8 mouse cellular contexts compared by ENCODE assay signal in genomic region chr16:18876442-18877308, GRCm38 (mm10). TPM values are rescaled to one million over a fixed set of nuclear protein-coding genes. Genes with fewer than 3 reads are reported as not detected.
A peak's percentile ranks its signal among the peaks of the same experiment; 100 is the strongest.
DNase-seq lines count a peak whose midpoint lies in the region; ATAC-seq and TF ChIP-seq lines count a peak whose summit lies in the region.

Gene Mrpl40, minus strand, starts transcription at chr16:18876862.
Gene Hira, plus strand, starts transcription at chr16:18877037.

- DNase-seq in gastrocnemius, postnatal 10 days = peak; percentile 94
- peak; percentile 94 for DNase-seq in induced T-regulatory cell, adult 2 months (ENCODE audit: low read depth)
- peak; percentile 88 to 93 for DNase-seq in left cerebral cortex, adult 9 months (ENCODE audit: low spot score in 2 of 2)
- peak; percentile 89 for DNase-seq in right cerebral cortex, postnatal 14 days
- peak; percentile 95 for DNase-seq in urinary bladder, postnatal 36 days (ENCODE audit: low spot score in 2 of 2)

- H3K4me3 ChIP-seq in cortical plate, adult 2 months (ENCODE audit: insufficient read depth, low read length) = peak within 1 kb of the TSS; percentile 98

- peak; percentile 75 for ATAC-seq in activated CD4-positive, CD25-positive, alpha-beta regulatory T cell, adult 4 months
- ATAC-seq in megakaryocyte progenitor cell, adult 5-6 weeks (replicated peaks; ENCODE audit: poor library complexity) = peak; percentile 78

- H3K27ac ChIP-seq in cortical plate, adult 2 months (ENCODE audit: insufficient read depth, low read length) = peak within 1 kb of the TSS; percentile 98

- TF ChIP-seq CTCF in cortical plate, adult 2 months (IDR thresholded peaks at IDR 0.05; ENCODE audit: extremely low read depth, insufficient read depth, low read length) = no peak

- TF ChIP-seq POLR2A in cortical plate, adult 2 months (IDR thresholded peaks at IDR 0.05; ENCODE audit: extremely low read depth, insufficient read depth, low read length) = peak; percentile 81

- no peaks in the 10 kb centered on the region; the same call in 1 of the 2 replicates for H3K4me1 ChIP-seq in cortical plate, adult 2 months (ENCODE audit: control insufficient read depth, insufficient read depth, low read length)

RNA-seq across cellular contexts. Expression of gene Mrpl40, which starts in this region (rescaled TPM):
- 10 to 100 TPM; 87.6 to 94.5 TPM for polyA plus RNA-seq in activated CD4-positive, CD25-positive, alpha-beta regulatory T cell, adult 4 months (2017; shearing (Covaris generic))
- 24.7 and 26.6 TPM in 2 replicates for polyA plus RNA-seq in cortical plate, adult 2 months (2012; rRNA removed)
- 10 to 100 TPM; 48.0 to 48.8 TPM for total RNA-seq in gastrocnemius, postnatal 10 days (2021)
- total RNA-seq in megakaryocyte progenitor cell, adult 5-6 weeks (2015) = 93.4 and 121 TPM in 2 replicates
- 105 and 112 TPM in 2 replicates for total RNA-seq in megakaryocyte progenitor cell, adult 5-6 weeks (2017)

RNA-seq across cellular contexts. Expression of gene Hira, which starts in this region (rescaled TPM):
- polyA plus RNA-seq in activated CD4-positive, CD25-positive, alpha-beta regulatory T cell, adult 4 months (2017; shearing (Covaris generic)) = 10 to 100 TPM in 1 of 2 experiments, 1 to 10 TPM in 1; 9.0 to 10.4 TPM
- polyA plus RNA-seq in cortical plate, adult 2 months (2012; rRNA removed) = 73.1 and 73.5 TPM in 2 replicates
- total RNA-seq in gastrocnemius, postnatal 10 days (2021) = 10 to 100 TPM; 22.3 to 27.8 TPM
- 44.2 and 47.4 TPM in 2 replicates for total RNA-seq in megakaryocyte progenitor cell, adult 5-6 weeks (2015)
- 55.6 and 70.6 TPM in 2 replicates for total RNA-seq in megakaryocyte progenitor cell, adult 5-6 weeks (2017)

Comparison
In these comparisons a context has a peak if more than half of its experiments do, and no peak if none do; other contexts are left out.
1. Peak in every context shown above with its lines: DNase-seq, ATAC-seq, H3K4me3 ChIP-seq and H3K27ac ChIP-seq.